In genomic region chr6:6191596-6192337, GRCm38 (mm10) we compare ENCODE assay signal across 21 mouse cellular contexts. TPM values are rescaled to one million over a fixed set of nuclear protein-coding genes. Genes with fewer than 3 reads are reported as not detected.
DNase-seq lines count a peak whose midpoint lies in the region; ATAC-seq and TF ChIP-seq lines count a peak whose summit lies in the region.
"Had no signal": no experiment of that assay in that cellular context is flagged by ENCODE, and none has a peak within 500 bp of the region (broad histone marks: within the 10 kb centered on the region; RNA-seq: fewer than 3 reads in every experiment).

No protein-coding gene starts in this region.

- no peaks in the 10 kb centered on the region; the same call in 1 of the 2 replicates for H3K4me1 ChIP-seq in forebrain, embryonic 11.5 days (replicated peaks; ENCODE audit: control insufficient read depth, insufficient read depth, low read length)
- H3K4me1 ChIP-seq in forebrain, embryonic 13.5 days, result peaks cover 4% of the 10 kb centered on the region; the same call in 1 of the 2 replicates
- H3K4me1 ChIP-seq in olfactory bulb, adult 2 months (ENCODE audit: control insufficient read depth, insufficient read depth, low read length), result peaks cover 4% of the 10 kb centered on the region; the same call in 1 of the 2 replicates
- H3K4me1 ChIP-seq: liver, embryonic 12.5 days; midbrain, embryonic 15.5 days had no signal

- no peak overlapping the region for H3K4me3 ChIP-seq in forebrain, embryonic 11.5 days (ENCODE audit: low read depth, low read length)
- no peak overlapping the region for H3K4me3 ChIP-seq in forebrain, embryonic 13.5 days
- H3K4me3 ChIP-seq in olfactory bulb, adult 2 months (ENCODE audit: insufficient read depth, low read depth, low read length), result no peak overlapping the region
- H3K4me3 ChIP-seq: gastrocnemius, adult 2 months; heart, embryonic 12.5 days; liver, embryonic 12.5 days; midbrain, embryonic 15.5 days; myocyte had no signal

- TF ChIP-seq POLR2A in olfactory bulb, adult 2 months (IDR thresholded peaks at IDR 0.05; ENCODE audit: insufficient read depth, low read depth, low read length), result no peak

- TF ChIP-seq CTCF in olfactory bulb, adult 2 months (IDR thresholded peaks at IDR 0.05; ENCODE audit: insufficient read depth, low read depth, low read length), result no peak

- intact Hi-C loops in left cerebral cortex, postnatal 14 days (cut with DNase I), result no loop called here

- no peaks in the 10 kb centered on the region for H3K36me3 ChIP-seq in forebrain, embryonic 11.5 days (ENCODE audit: control insufficient read depth, insufficient read depth, low read length)
- H3K36me3 ChIP-seq in forebrain, embryonic 13.5 days (ENCODE audit: poor library complexity, severe bottlenecking), result no peaks in the 10 kb centered on the region
- H3K36me3 ChIP-seq: midbrain, embryonic 15.5 days had no signal

- no peaks in the 10 kb centered on the region for H3K9me3 ChIP-seq in forebrain, embryonic 11.5 days (ENCODE audit: control insufficient read depth, low read length)
- H3K9me3 ChIP-seq in forebrain, embryonic 13.5 days (replicated peaks), result no peaks in the 10 kb centered on the region
- H3K9me3 ChIP-seq: heart, embryonic 12.5 days; liver, embryonic 12.5 days; midbrain, embryonic 15.5 days had no signal

- H3K27ac ChIP-seq in forebrain, embryonic 11.5 days (ENCODE audit: low read depth, low read length), result no peak overlapping the region
- H3K27ac ChIP-seq in forebrain, embryonic 13.5 days, result no peak overlapping the region
- peak overlapping the region; percentile 20; the same call in 1 of the 2 replicates for H3K27ac ChIP-seq in olfactory bulb, adult 2 months (ENCODE audit: insufficient read depth, low read depth, low read length)
- H3K27ac ChIP-seq: gastrocnemius, adult 2 months; hindbrain, embryonic 14.5 days; liver, embryonic 12.5 days; midbrain, embryonic 15.5 days had no signal

- no peak overlapping the region for H3K4me2 ChIP-seq in forebrain, embryonic 11.5 days (ENCODE audit: low read depth, low read length, severe bottlenecking)
- H3K4me2 ChIP-seq in forebrain, embryonic 13.5 days, result no peak overlapping the region
- H3K4me2 ChIP-seq: heart, embryonic 12.5 days; hindbrain, embryonic 14.5 days; liver, embryonic 12.5 days; midbrain, embryonic 15.5 days had no signal

- no peak for ATAC-seq in forebrain, embryonic 11.5 days (replicated peaks; ENCODE audit: low FRiP score)
- no peak for ATAC-seq in forebrain, embryonic 13.5 days
- ATAC-seq in activated CD4-positive, CD25-positive, alpha-beta regulatory T cell, adult 4 months, result no peak
- ATAC-seq: forebrain, postnatal 0 days; liver, embryonic 12.5 days; midbrain, embryonic 15.5 days had no signal

- H3K9ac ChIP-seq in forebrain, embryonic 11.5 days (ENCODE audit: low read length), result no peak overlapping the region
- H3K9ac ChIP-seq in forebrain, embryonic 13.5 days, result no peak overlapping the region
- H3K9ac ChIP-seq: forebrain, postnatal 0 days; heart, embryonic 12.5 days; hindbrain, embryonic 14.5 days; liver, embryonic 12.5 days; midbrain, embryonic 15.5 days had no signal

- no peaks in the 10 kb centered on the region for H3K27me3 ChIP-seq in forebrain, embryonic 11.5 days (ENCODE audit: control insufficient read depth, insufficient read depth, low read length)
- no peaks in the 10 kb centered on the region for H3K27me3 ChIP-seq in forebrain, embryonic 13.5 days
- H3K27me3 ChIP-seq: heart, embryonic 12.5 days; liver, embryonic 12.5 days; midbrain, embryonic 15.5 days had no signal

- DNase-seq in forebrain, embryonic 11.5 days (ENCODE audit: low spot score), result peak; percentile 35
- peak; percentile 33 to 62 for DNase-seq in left cerebral cortex, adult 9 months (ENCODE audit: low spot score in 2 of 2)
- DNase-seq in left cerebral cortex, postnatal 14 days (ENCODE audit: low spot score in 2 of 2), result no peak
- peak; percentile 85 for DNase-seq in layer of hippocampus, adult 9-11 months
- no peak for DNase-seq in frontal cortex, postnatal 36 days (ENCODE audit: low spot score in 2 of 2)
- DNase-seq: B cell, adult 2 months; forebrain, postnatal 0 days; gastrocnemius, adult 2 months; heart, postnatal 14 days; kidney, adult 9 months; kidney, postnatal 36 days; lung, adult 2 months; thymus, postnatal 25 days had no signal

- 82% methylated on average over 8 of the region's 8 CpGs for WGBS in forebrain, embryonic 11.5 days
- 82% methylated on average over 8 of the region's 8 CpGs for WGBS in forebrain, embryonic 13.5 days
- WGBS in olfactory bulb, adult 2 months, result 82% methylated on average over 8 of the region's 8 CpGs

RNA-seq across cellular contexts. Expression of gene Slc25a13, which starts 25.2 kb away (rescaled TPM):
- polyA plus RNA-seq in forebrain, embryonic 11.5 days (2014; fragmentation: Nextera tagmentation; extraction: Ambion mirVana), result 40.8 and 41.1 TPM in 2 replicates
- polyA plus RNA-seq in forebrain, embryonic 13.5 days (2015; fragmentation: Nextera tagmentation; extraction: Ambion mirVana), result 15.1 and 15.3 TPM in 2 replicates
- 1 to 10 TPM; 1.6 to 1.9 TPM for total RNA-seq in left cerebral cortex, postnatal 14 days (2021)
- not detected in 2 replicates for polyA plus RNA-seq in olfactory bulb, adult 2 months (2012; ENCODE audit: insufficient read depth, insufficient read length, low replicate concordance, missing spikeins)
- 10 to 100 TPM in 1 of 2 experiments, 1 to 10 TPM in 1; 6.4 to 14.0 TPM for polyA plus RNA-seq in activated CD4-positive, CD25-positive, alpha-beta regulatory T cell, adult 4 months (2017; shearing (Covaris generic))

Comparison
In these comparisons a context has a peak if more than half of its experiments do, and no peak if none do; other contexts are left out.
1. DNase-seq: peak in forebrain, embryonic 11.5 days (single experiment), left cerebral cortex, adult 9 months (2 of 2) and layer of hippocampus, adult 9-11 months (single experiment); none in left cerebral cortex, postnatal 14 days (0 of 2) and frontal cortex, postnatal 36 days (0 of 2).